Mouse (Mus musculus): ENCODE data around the gene Prelid1.

The Prelid1 gene

GRCm38 (mm10) chr13:55332331-55332730, 12.0 kb downstream of the Prelid1 start:
- ATAC-seq (ENCODE audit: low TSS enrichment) = no peak

- ATAC-seq (ENCODE audit: low TSS enrichment) = no peak
Measured at GRCm38 (mm10) chr13:55335701-55336100, 15.4 kb downstream of the Prelid1 start.

GRCm38 (mm10) chr13:55337341-55337975, 17.2 kb downstream of the Prelid1 start:
- no peak for ATAC-seq (ENCODE audit: low TSS enrichment)

- ATAC-seq (ENCODE audit: low TSS enrichment) = peak; percentile 41; the same call in 1 of the 2 replicates
Measured at GRCm38 (mm10) chr13:55338131-55339054, 18.1 kb downstream of the Prelid1 start.

GRCm38 (mm10) chr13:55339259-55339658, 19.0 kb downstream of the Prelid1 start:
- ATAC-seq (ENCODE audit: low TSS enrichment) = no peak

DNA sequence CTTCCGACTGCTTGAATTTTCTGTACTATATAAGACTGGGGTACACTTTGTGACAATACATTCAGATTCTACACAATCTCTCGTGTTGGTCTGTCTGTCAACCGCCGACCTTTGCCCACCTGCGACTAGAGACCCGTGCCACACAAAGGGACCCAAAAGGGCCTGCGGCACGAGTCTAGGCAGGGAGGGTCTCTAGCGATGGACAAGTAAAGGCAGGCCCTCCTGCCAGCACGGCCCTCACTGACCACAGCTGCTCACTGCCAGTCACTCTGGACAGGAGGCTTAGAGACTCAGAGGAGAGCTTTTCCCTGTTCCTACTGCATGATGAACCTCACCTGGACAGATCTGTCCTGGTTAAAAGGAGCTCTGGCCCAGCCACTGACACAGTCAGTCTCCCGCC, 22.2 kb downstream of the Prelid1 start:
- no peak for ATAC-seq (ENCODE audit: low TSS enrichment)

- ATAC-seq (ENCODE audit: low TSS enrichment) = peak; percentile 77
Measured at GRCm38 (mm10) chr13:55344286-55344685, 24.0 kb downstream of the Prelid1 start.

DNA sequence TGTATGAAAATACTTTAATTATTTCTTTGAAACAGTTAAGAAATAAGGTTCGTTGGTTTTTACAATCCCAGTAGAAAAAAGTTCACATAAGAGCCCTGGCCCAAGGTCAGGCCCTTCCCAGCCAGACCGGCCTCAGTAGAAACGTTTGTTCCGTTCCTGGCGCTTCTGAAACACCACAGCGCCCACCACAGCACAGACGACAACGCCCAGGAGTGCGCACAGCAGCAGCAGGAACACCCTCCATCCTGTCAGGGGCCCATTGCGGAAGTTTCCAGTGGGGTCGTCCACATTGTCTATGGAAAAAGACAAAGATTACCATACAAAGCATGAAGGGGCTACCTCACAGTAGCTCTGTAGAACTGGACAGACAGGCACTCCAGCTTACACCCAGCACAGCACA, 26.4 kb downstream of the Prelid1 start:
- ATAC-seq (ENCODE audit: low TSS enrichment) = no peak

GRCm38 (mm10) chr13:55361145-55361544, 40.8 kb downstream of the Prelid1 start:
- ATAC-seq (ENCODE audit: low TSS enrichment) = no peak

DNA sequence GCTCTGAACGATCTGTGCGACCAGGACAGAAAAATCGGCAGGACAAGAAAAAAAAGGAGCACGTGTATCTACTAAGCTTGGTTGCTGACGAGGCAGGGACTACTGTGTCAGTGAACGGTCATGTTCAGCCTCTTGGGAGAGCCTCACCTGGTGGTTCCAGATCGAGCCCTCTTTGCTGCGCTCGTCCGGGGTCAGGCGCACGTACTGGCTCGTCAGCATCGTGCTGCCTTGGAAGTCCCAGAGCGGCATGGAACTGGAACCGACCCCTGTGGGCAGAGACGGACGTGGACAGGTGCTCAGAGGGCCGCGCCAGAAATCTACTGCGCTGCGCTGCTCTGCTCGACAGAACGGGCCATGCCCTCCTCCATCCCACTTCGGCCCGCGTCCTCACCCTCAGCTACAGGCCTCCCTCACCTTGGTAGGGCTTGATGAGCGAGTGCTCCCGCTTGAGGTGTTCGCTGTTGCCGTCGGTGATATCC, 41.7 kb downstream of the Prelid1 start:
- peak; percentile 17; the same call in 1 of the 2 replicates for ATAC-seq (ENCODE audit: low TSS enrichment)

DNA sequence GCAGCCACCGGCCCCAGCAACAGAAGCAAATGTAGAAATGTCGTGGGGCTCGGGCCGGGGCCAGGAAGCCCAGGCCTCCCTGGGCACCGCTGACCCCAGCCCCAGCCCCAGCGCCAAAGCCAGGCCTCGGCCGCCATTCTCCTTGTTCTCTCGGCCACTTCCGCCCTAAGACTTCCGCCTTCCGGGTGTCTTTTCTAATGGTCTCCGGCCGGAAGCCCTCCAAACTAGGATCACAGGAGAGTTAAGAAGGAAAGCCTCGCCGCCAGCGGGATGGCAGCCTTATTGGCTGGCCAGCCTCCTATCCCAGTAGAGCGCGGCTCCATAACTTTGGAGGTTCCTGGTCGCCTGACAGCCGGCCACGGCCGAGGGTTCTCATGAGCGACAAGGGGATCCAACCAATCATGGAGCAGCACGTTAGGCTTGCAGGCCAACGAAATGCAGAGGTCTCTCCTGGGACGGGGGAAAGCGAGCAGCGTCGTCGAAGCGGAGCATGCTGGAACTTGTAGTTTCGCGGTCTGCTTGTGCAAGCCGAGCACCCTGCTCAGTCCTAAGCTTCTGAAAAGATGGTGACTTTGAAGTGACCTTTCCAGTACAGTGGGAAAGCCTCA, 42.3 kb downstream of the Prelid1 start, which contains the start of gene Lman2:
TSS of gene Lman2 (minus strand) at position 331 of the 608 bp plus-strand sequence.
- ATAC-seq (ENCODE audit: low TSS enrichment) = peak; percentile 98

DNA sequence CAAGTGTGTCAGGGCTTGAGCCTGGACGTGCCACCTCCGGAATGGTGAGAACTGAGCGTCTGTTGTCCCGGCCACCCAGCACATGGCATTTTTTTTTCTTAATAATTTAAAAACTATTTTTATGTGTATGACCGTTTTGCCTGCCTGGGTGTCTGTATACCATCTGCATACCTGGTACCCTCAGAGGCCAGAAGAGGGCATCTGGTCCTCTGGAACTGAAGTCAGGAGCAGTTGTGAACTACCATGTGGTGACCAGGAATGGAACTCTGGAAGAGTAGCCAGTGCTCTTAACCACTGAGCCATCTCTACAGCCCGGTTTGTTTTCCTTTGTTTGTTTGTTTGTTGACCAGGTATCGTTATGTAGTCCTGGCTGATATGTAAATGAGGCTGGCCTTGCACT, 48.1 kb downstream of the Prelid1 start:
- ATAC-seq (ENCODE audit: low TSS enrichment) = no peak

DNA sequence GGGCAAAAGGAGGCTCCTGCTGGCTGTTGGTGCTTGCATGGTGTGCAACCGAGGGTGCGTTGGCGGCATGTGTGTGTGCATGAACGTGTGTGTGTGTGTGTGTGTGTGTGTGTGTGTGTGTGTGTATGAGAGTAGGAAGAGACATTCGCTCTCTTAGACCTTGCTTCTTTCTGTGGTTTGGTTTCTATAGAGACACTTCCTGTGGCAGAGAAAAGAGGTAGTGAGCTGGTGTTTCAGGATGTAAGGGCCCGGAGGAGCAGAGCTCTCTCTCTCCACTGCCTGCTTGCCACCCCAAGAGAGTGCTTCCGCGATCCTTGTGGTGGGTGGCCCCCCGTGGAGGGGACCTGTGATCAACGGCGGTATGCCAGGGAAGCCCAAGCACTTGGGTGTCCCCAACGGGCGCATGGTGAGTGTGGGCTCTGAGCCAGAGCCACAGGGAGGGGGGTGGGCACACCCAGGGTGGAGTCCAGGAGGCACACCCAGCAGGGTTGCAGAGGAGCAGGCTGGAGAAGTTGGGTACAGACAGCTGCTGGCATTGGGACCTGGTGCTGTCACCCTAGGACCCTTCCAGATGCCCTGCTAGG, 49.3 kb downstream of the Prelid1 start, which contains the start of gene Rgs14:
TSS of gene Rgs14 (plus strand) at position 202 of the 584 bp plus-strand sequence.
- ATAC-seq (ENCODE audit: low TSS enrichment) = peak; percentile 66

GRCm38 (mm10) chr13:55370234-55370633, 49.9 kb downstream of the Prelid1 start:
- no peak for ATAC-seq (ENCODE audit: low TSS enrichment)

DNA sequence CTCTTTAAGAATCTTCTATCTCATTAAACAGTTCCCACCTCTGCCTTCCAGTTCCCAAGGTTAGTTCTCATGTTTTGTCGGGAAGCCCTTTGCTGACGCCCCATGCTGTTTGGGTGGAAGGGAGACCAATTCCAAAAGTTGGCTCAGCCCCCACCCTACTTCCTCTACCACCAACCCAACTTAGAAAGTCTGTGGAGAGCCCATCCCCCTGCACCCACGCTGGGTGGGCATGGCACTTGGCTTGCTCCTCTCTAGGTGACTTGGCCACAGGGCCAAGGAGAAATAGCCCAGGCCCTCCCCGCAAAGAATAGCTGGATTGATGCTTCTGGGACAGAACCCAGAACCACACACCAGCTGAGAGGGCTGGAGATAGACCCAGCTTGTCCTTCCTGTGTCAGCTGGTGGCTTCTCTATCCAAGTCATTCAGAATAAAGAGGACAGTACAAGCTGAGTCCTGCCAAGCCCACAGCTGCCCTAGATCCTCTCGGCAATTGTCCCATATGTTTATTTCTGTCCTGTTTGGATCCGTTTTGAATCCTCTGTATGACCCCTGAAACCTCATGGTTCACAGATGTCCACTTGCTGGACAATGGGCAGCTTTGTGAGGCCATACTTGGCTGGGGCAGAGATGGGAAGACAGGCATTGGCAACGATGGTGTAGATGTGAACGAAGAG, 50.8 kb downstream of the Prelid1 start:
- ATAC-seq (ENCODE audit: low TSS enrichment) = peak; percentile 58

DNA sequence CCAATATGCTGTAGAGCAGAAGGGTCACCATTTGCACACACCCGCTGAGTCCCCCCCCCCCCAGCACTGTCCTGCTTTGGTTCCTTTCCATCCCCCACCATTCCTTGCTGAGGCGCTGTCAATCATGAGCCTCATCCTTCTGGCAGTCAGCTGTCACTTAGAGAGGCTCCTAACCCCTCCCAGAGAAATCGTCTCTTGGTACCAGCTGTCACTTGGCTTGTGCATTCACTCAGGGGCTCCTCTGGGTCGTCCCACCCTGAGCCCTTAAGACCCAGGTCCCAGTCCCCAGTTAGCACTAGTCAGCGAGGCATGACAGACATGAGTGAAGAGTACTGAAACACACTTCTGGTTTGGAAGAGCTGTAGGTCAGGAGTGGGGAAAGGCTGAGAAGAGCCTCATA, 51.4 kb downstream of the Prelid1 start:
- no peak for ATAC-seq (ENCODE audit: low TSS enrichment)

DNA sequence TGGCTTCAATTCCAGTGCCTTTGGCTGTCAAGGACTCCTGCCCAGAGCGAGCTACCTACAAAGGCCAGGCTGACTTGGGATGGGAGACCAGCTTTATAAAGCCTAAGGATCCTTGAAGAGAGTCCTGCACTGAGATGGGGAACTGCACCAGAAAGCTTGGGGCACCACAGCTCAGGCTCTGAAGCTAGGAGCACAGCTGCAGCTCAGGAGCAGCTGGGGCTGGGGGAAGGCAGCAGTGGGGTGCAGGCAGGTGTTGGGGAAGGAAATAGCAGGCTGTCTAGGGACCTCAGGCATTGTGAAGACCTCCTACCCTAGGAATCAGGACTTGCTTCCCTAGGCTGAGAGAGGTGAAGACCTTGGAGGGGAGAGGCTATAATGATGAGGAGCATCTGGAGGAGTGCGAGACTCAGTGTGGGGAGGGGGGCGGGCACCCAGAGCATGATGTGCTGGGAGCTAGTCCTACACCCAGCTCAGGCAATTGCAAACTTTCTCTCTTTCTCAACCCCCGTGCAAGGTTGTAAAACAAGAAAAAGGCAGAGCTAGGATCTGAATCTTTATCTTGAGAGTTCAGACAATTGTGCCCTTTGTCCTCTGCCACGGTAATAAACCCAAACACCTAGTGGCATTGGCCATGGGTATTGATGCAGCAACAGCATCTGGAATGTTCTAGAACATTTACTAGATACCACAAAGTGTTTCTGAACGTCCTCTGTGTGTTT, 54.1 kb downstream of the Prelid1 start:
- ATAC-seq (ENCODE audit: low TSS enrichment) = no peak

Measured in frontal cortex, adult (tissue).